ENCODE assay signal across 8 mouse cellular contexts in genomic region chr5:139797473-139798167, GRCm38 (mm10). TPM values are rescaled to one million over a fixed set of nuclear protein-coding genes. Genes with fewer than 3 reads are reported as not detected.
DNase-seq lines count a peak whose midpoint lies in the region; ATAC-seq lines count a peak whose summit lies in the region.

No protein-coding gene starts in this region.

- H3K4me1 ChIP-seq in hindbrain, embryonic 15.5 days (replicated peaks), result peaks cover 51% of the 10 kb centered on the region

- no peaks in the 10 kb centered on the region for H3K9me3 ChIP-seq in hindbrain, embryonic 15.5 days

- H3K9ac ChIP-seq in hindbrain, embryonic 15.5 days, result peak overlapping the region; percentile 39

- peak overlapping the region; percentile 29 for H3K4me3 ChIP-seq in hindbrain, embryonic 15.5 days

- 0 out of 2 replicates have a peak, but pooled peaks cover 5% of the 10 kb centered on the region for H3K27me3 ChIP-seq in hindbrain, embryonic 15.5 days

- DNase-seq in R1 (ENCODE audit: low read depth, low spot score), result peak; percentile 87
- DNase-seq in cerebellum, postnatal 36 days, result peak; percentile 72 to 76
- DNase-seq in gastrocnemius, adult 18-20 months (ENCODE audit: low spot score), result peak; percentile 87
- peak; percentile 54 for DNase-seq in left cerebral cortex, adult 11 months (ENCODE audit: low spot score)
- DNase-seq in lung, postnatal 25 days (ENCODE audit: low spot score), result peak; percentile 89
- peak; percentile 92 to 94 for DNase-seq in right cerebral cortex, postnatal 10 days (ENCODE audit: low spot score in 2 of 2)
- no peak for DNase-seq in thymus, postnatal 0 days (ENCODE audit: low spot score)

- H3K36me3 ChIP-seq in hindbrain, embryonic 15.5 days, result peaks cover 15% of the 10 kb centered on the region; the same call in 1 of the 2 replicates

- 13% methylated on average over 11 of the region's 11 CpGs for WGBS in hindbrain, embryonic 15.5 days

- peak overlapping the region; percentile 87 for H3K27ac ChIP-seq in hindbrain, embryonic 15.5 days (replicated peaks)

- peak overlapping the region; percentile 59 for H3K4me2 ChIP-seq in hindbrain, embryonic 15.5 days

- ATAC-seq in hindbrain, embryonic 15.5 days (ENCODE audit: low FRiP score, low read depth), result peak; percentile 88

RNA-seq across cellular contexts. Expression of gene Mafk, which starts 6.3 kb away (rescaled TPM):
- total RNA-seq in gastrocnemius, adult 18-20 months (2021), result 10 to 100 TPM; 19.5 to 33.9 TPM
- 11.7 and 13.5 TPM in 2 replicates for polyA plus RNA-seq in hindbrain, embryonic 15.5 days (2015; fragmentation: Nextera tagmentation; extraction: Ambion mirVana)
- 39.4 and 40.8 TPM in 2 replicates for polyA plus RNA-seq in thymus, postnatal 0 days (2015; fragmentation: Nextera tagmentation; extraction: Ambion mirVana)

RNA-seq across cellular contexts. Expression of gene Tmem184a, which starts 22.1 kb away (rescaled TPM):
- total RNA-seq in gastrocnemius, adult 18-20 months (2021), result under 1 TPM; 0.78 to 0.84 TPM
- polyA plus RNA-seq in hindbrain, embryonic 15.5 days (2015; fragmentation: Nextera tagmentation; extraction: Ambion mirVana), result 0.12 and 0.18 TPM in 2 replicates
- 1.6 and 2.0 TPM in 2 replicates for polyA plus RNA-seq in thymus, postnatal 0 days (2015; fragmentation: Nextera tagmentation; extraction: Ambion mirVana)

RNA-seq across cellular contexts. Expression of gene Ints1, which starts 22.1 kb away (rescaled TPM):
- total RNA-seq in gastrocnemius, adult 18-20 months (2021), result 10 to 100 TPM; 31.5 to 37.6 TPM
- polyA plus RNA-seq in hindbrain, embryonic 15.5 days (2015; fragmentation: Nextera tagmentation; extraction: Ambion mirVana), result 30.0 and 30.3 TPM in 2 replicates
- 26.8 and 28.9 TPM in 2 replicates for polyA plus RNA-seq in thymus, postnatal 0 days (2015; fragmentation: Nextera tagmentation; extraction: Ambion mirVana)

RNA-seq across cellular contexts. Expression of gene Gm26938, which starts 28.6 kb away (rescaled TPM):
- not detected for total RNA-seq in gastrocnemius, adult 18-20 months (2021)
- polyA plus RNA-seq in hindbrain, embryonic 15.5 days (2015; fragmentation: Nextera tagmentation; extraction: Ambion mirVana), result not detected in 2 replicates
- polyA plus RNA-seq in thymus, postnatal 0 days (2015; fragmentation: Nextera tagmentation; extraction: Ambion mirVana), result not detected in 2 replicates

RNA-seq across cellular contexts. Expression of gene Psmg3, which starts 29.1 kb away (rescaled TPM):
- total RNA-seq in gastrocnemius, adult 18-20 months (2021), result 10 to 100 TPM in 1 of 2 experiments, 1 to 10 TPM in 1; 7.8 to 10.6 TPM
- polyA plus RNA-seq in hindbrain, embryonic 15.5 days (2015; fragmentation: Nextera tagmentation; extraction: Ambion mirVana), result 67.4 and 71.0 TPM in 2 replicates
- 91.9 and 93.8 TPM in 2 replicates for polyA plus RNA-seq in thymus, postnatal 0 days (2015; fragmentation: Nextera tagmentation; extraction: Ambion mirVana)
